Mouse (Mus musculus) mature B cell (primary cell): ENCODE measurements around the gene Rbm28.
"Not testable (repeated sequence)": the region's sequence is repeated elsewhere in the genome, so short reads cannot be mapped to it uniquely, and the experiment has no call there.

Experiments used
- in situ Hi-C: fragments of 300-500 bp; cut with MboI; formaldehyde crosslinking; loops from 2 replicates; pipeline ENCODE4 v1.14.3; 2019

Rbm28 gene

GRCm38 (mm10) chr6:29195146-29195545 lies 30.3 kb upstream of the Rbm28 start:
- in situ Hi-C loops, result no loop called here

- in situ Hi-C loops, result no loop called here
Observed at GRCm38 (mm10) chr6:29193961-29194750, 29.4 kb upstream of the Rbm28 start.

GRCm38 (mm10) chr6:29187936-29188335 lies 23.1 kb upstream of the Rbm28 start:
- in situ Hi-C loops, result no loop called here

GRCm38 (mm10) chr6:29179843-29180242 lies 15.0 kb upstream of the Rbm28 start:
- in situ Hi-C loops, result no loop called here

- in situ Hi-C loops, result no loop called here
Observed at GRCm38 (mm10) chr6:29178888-29179658, 14.3 kb upstream of the Rbm28 start, which contains the start of gene Prrt4. TSS of gene Prrt4 (minus strand) at chr6:29179584.

GRCm38 (mm10) chr6:29177901-29178879 lies 13.4 kb upstream of the Rbm28 start:
- in situ Hi-C loops, result no loop called here

GRCm38 (mm10) chr6:29175113-29175512 lies 10.3 kb upstream of the Rbm28 start:
- in situ Hi-C loops, result no loop called here

- in situ Hi-C loops, result no loop called here
Observed at GRCm38 (mm10) chr6:29174368-29174767, 9.6 kb upstream of the Rbm28 start.

GRCm38 (mm10) chr6:29170952-29171388 lies 6.2 kb upstream of the Rbm28 start:
- in situ Hi-C loops, result no loop called here

GRCm38 (mm10) chr6:29170063-29170921 lies 5.5 kb upstream of the Rbm28 start:
- in situ Hi-C loops, result no loop called here

GRCm38 (mm10) chr6:29169675-29170062 lies 4.9 kb upstream of the Rbm28 start:
- in situ Hi-C loops, result no loop called here

GRCm38 (mm10) chr6:29168871-29169270 lies 4.1 kb upstream of the Rbm28 start:
- in situ Hi-C loops, result no loop called here

GRCm38 (mm10) chr6:29166196-29166595 lies 1.4 kb upstream of the Rbm28 start:
- in situ Hi-C loops, result no loop called here

GRCm38 (mm10) chr6:29161291-29161690 lies 3.5 kb downstream of the Rbm28 start:
- in situ Hi-C loops, result not testable (repeated sequence)

GRCm38 (mm10) chr6:29160786-29161185 lies 4.0 kb downstream of the Rbm28 start:
- in situ Hi-C loops, result no loop called here

- in situ Hi-C loops, result no loop called here
Observed at GRCm38 (mm10) chr6:29156326-29156725, 8.5 kb downstream of the Rbm28 start.

GRCm38 (mm10) chr6:29150001-29150400 lies 14.8 kb downstream of the Rbm28 start:
- in situ Hi-C loops, result no loop called here

- in situ Hi-C loops, result no loop called here
Observed at GRCm38 (mm10) chr6:29147407-29148010, 17.3 kb downstream of the Rbm28 start.

- in situ Hi-C loops, result no loop called here
Observed at GRCm38 (mm10) chr6:29146641-29147040, 18.2 kb downstream of the Rbm28 start.
